Mouse (Mus musculus): ENCODE measurements around the gene Fem1a. TPM values are rescaled to one million over a fixed set of nuclear protein-coding genes. Genes with fewer than 3 reads are reported as not detected.

The Fem1a gene
- total RNA-seq, 1 experiment from 2014 or later = 30.0 TPM

GRCm38 (mm10) chr17:56279481-56280155, 23.0 kb downstream of the Fem1a start:
- peak; percentile 39 for DNase-seq

GRCm38 (mm10) chr17:56281193-56281592, 24.6 kb downstream of the Fem1a start:
- DNase-seq = no peak

DNA sequence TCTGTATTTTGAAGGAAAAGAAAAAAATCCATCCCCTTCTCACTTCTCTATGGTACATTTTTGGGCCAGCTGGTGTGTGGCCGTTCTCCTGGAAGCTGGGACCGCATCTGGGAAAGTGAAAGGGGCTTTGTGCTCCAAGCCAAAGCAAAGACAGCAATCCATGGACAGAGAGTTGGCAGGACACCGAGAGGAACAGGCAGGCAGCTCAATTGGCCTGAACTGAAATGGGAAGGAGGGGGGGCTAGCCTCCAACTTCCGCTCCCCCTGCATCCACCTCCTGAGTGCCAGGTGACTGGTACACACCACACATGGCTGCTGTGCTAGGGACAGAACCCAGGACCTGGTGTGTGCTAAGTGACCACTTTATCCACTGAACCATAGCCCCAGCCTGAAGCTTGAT, 26.2 kb downstream of the Fem1a start:
- DNase-seq = no peak

DNA sequence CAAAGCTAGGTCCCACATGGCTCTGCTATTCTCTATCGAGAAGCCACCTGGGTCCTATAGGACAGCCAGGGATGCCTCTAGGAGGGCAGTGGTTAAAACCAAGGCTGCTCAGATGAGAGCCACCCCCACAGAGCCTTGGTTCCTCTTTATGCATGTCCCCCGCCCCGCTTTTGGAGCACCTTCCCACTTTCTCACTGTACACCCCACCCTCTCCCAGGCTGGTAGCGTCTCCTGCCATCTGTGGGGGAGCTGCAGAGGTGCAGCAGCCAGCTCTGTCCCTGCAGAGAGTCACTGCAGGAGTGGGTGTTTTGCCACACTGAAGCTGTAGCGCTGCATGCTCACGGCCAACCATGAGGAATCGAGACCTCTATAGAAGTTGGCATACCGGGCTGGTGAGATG, 26.7 kb downstream of the Fem1a start:
- DNase-seq = no peak

DNA sequence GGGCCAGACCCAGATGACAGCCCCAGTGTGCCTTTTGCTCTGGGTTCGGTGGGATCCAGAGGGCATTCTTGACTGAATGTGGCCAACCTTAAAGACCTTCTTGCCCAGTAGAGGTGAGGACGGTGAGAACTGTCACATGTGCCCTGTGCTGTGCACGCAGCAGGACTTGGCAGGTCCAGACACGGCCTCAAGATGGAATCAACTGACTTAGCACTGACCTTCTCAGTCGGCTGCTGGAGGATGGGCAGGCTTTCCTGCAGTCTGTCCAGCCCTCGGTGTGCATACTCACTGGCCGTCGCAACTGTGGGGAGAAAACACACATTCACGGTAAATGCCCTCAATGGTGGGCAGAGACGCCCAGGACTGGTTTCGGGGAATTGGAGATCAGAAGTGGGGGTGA, 29.4 kb downstream of the Fem1a start:
- no peak for DNase-seq

GRCm38 (mm10) chr17:56287830-56288229, 31.2 kb downstream of the Fem1a start:
- peak; percentile 64 for DNase-seq

- DNase-seq = no peak
Measured at GRCm38 (mm10) chr17:56288866-56289265, 32.3 kb downstream of the Fem1a start.

DNA sequence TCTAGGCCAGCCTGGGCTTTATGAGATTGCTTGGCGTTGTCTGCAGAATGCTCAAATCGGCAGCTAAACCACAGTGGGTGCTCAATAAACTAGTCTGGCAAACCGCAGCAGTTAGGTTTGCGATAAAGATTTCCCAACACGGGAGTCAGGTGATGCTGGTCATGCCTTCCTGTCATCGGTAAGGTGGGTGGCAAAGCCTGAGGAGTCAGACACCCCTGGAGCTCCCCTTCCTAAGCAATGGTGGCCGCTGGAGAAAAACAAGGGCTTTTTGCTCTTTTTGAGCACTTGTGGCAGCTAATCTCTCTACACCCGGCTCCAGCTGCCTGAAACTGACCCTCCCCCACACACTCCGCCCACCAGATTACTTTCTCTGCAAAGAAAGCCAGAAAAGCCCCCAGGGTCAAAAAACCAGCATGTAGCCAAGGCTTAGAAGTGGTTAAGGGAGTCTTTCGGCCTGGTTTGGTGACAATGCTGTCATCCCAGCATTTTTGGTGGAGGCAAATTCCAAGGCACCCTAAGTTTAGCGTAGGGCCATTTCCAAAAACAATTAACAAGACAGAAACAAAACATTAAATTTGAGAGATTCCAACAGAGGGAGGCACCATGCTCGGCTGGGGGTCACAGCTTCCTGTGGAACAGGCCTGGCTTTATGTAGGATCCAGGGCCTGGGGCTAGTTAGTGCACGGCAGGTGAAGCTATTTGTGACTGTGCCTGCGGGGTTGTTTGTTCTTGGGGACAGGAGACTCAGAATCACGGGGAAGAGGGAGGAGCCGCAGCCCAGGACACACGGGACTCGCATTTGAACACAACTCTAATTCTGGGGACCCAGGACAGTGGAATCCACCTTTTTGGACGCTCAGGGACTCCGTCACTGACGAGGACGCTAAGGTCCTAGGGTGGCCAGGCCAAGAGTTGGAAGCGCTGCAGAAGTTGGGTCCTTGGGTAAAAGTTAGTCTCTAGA, 33.0 kb downstream of the Fem1a start:
- peak; percentile 47 for DNase-seq

- DNase-seq = peak; percentile 99
Measured at GRCm38 (mm10) chr17:56290388-56291170, 34.0 kb downstream of the Fem1a start.

DNA sequence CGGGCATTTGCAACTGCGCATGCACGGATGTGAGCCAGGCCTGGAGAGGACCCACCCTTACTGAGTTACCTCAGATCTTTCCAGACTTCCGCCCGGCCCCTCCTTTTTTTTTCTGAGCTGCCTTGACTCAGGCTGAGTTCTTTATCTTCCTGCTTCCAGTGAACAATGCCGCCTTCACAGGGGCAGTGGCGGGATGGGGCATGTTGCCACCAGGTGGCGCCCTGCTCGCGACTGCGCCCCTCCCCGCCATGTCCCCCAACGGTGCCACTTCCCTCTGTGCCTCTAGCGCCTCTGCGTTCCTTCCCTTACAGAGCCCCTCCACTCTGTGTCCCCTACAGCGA, 34.5 kb downstream of the Fem1a start:
- peak; percentile 90 for DNase-seq

GRCm38 (mm10) chr17:56291826-56292475, 35.3 kb downstream of the Fem1a start:
- DNase-seq = no peak

GRCm38 (mm10) chr17:56292531-56293222, 36.1 kb downstream of the Fem1a start, which contains the start of gene Plin3:
Gene Plin3 (minus strand): TSS chr17:56292873.
- no peak for DNase-seq

- no peak for DNase-seq
Measured at GRCm38 (mm10) chr17:56293291-56293690, 36.7 kb downstream of the Fem1a start.

GRCm38 (mm10) chr17:56294241-56294640, 37.6 kb downstream of the Fem1a start:
- DNase-seq = no peak

GRCm38 (mm10) chr17:56296201-56296600, 39.6 kb downstream of the Fem1a start:
- DNase-seq = no peak

- no peak for DNase-seq
Measured at GRCm38 (mm10) chr17:56298238-56298637, 41.6 kb downstream of the Fem1a start.

DNA sequence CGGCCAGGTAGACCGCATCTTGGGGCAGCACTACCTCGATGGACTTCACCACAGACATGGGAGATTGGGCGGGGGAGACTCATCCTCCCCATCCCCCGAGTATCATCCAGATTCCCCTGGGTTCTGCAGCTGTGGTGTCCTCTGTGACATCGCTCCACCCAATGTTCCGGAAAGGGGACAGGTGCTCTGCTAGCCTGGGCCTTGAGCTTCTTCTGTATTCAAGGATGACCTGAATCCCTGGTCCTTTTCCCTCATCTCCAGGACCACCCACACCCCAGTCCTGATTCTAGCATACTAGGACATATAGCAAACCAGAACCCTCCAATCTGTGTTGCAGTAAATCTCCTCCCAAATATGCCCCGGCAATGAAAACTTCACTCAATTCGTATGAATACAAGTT, 43.6 kb downstream of the Fem1a start, which contains the start of gene Arrdc5:
Gene Arrdc5, minus strand, starts transcription at position 101 of the 400 bp plus-strand sequence.
- no peak for DNase-seq

GRCm38 (mm10) chr17:56302363-56302996, 45.9 kb downstream of the Fem1a start:
- peak; percentile 56 for DNase-seq

DNA sequence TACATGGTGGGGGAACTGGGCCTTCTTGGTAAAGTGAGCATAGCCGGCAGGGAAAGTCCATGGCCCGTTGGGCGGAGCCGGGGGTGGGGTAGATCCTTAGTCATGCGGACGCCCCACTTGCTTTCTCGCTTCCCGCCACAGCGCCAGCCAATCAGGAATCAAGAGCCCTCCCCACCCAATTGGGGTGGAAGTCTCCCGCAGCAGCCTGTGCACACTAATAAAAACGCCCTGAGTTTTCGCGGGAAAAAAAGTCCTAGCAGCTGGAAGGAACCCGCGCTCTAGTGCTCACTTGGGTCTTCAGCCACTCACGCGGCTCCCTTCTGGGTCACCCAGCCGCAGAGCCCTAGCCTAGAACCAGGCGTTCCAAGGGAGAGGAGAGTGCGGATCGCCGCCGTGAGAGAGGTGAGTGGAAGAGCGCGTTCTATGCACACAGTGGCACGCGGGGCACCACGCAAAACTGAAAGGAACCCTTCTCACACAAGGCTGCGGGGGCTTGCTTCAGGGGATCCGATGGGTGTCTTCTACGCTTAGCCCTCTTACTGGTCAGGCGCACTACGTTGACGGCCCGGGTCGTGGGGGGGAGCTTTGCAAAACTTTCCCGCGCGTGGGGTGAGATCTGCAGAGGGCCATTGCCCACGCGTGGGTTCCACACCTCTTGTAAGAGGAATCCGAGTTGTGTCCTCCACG, 46.7 kb downstream of the Fem1a start, which contains the start of gene Uhrf1:
Gene Uhrf1, plus strand, starts transcription at position 162 of the 687 bp plus-strand sequence.
- DNase-seq = peak; percentile 88

Data from adrenal gland, postnatal 25 days (tissue).